ENCODE assay signal across 8 mouse cellular contexts in the genomic region with DNA sequence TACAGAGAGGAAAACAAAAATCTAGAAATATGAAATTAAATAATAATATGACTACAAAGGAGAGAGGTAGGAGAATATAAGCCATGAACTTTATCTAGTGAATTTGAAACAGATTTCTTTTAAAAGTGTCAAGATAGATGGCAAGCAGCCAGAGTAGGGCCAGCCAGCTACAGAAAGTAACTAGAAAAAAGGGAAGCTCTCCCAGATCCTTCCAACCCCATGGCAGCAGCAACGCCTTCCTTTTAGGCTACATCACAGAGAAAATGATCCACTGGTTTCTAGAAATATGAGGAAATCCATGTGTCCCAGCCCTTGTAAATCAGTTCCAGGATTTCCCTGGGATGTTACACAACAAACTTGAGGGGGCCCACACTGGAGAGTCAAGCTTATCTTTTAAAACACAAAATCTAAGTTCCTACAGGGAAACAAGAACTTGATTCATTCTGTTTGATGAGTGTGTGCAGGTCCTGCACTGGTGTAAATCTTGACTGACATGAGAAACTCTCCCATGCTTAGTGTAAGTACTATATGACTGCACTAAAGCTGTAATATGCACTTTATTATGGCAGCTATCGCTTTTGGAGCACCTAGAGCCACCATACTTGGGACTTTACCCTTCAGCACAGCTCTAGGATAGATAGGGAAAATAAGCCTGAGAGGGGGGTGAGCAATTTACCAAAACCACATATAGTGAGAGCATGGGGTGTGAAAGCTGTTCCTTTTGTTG. TPM values are rescaled to one million over a fixed set of nuclear protein-coding genes. Genes with fewer than 3 reads are reported as not detected.
A peak's percentile ranks its signal among the peaks of the same experiment; 100 is the strongest.
DNase-seq lines count a peak whose midpoint lies in the region; ATAC-seq lines count a peak whose summit lies in the region.

No protein-coding gene starts in this region.

- H3K4me3 ChIP-seq in neural tube, embryonic 12.5 days = no peak overlapping the region
- H3K4me3 ChIP-seq in heart, embryonic 12.5 days = no peak overlapping the region
- no peak overlapping the region for H3K4me3 ChIP-seq in stomach, embryonic 15.5 days (replicated peaks)

- H3K9ac ChIP-seq in neural tube, embryonic 12.5 days = no peak overlapping the region
- no peak overlapping the region for H3K9ac ChIP-seq in heart, embryonic 12.5 days
- no peak overlapping the region for H3K9ac ChIP-seq in stomach, embryonic 15.5 days

- H3K27ac ChIP-seq in neural tube, embryonic 12.5 days = no peak overlapping the region
- H3K27ac ChIP-seq in heart, embryonic 12.5 days (ENCODE audit: poor library complexity, severe bottlenecking) = no peak overlapping the region
- H3K27ac ChIP-seq in stomach, embryonic 15.5 days = no peak overlapping the region

- no peaks in the 10 kb centered on the region for H3K9me3 ChIP-seq in neural tube, embryonic 12.5 days
- no peaks in the 10 kb centered on the region for H3K9me3 ChIP-seq in heart, embryonic 12.5 days (replicated peaks)
- H3K9me3 ChIP-seq in stomach, embryonic 15.5 days = no peaks in the 10 kb centered on the region

- DNase-seq in neural tube, embryonic 10.5 days (ENCODE audit: extremely low spot score, low spot score) = no peak
- peak; percentile 9 for DNase-seq in kidney, postnatal 14 days
- no peak for DNase-seq in right cerebral cortex, postnatal 4 days
- no peak for DNase-seq in testis, postnatal 14 days (ENCODE audit: low spot score)
- DNase-seq in urinary bladder, adult 18-20 months (ENCODE audit: low spot score in 2 of 2) = no peak

- no peaks in the 10 kb centered on the region for H3K27me3 ChIP-seq in neural tube, embryonic 12.5 days (replicated peaks)
- no peaks in the 10 kb centered on the region for H3K27me3 ChIP-seq in heart, embryonic 12.5 days (replicated peaks)
- no peaks in the 10 kb centered on the region for H3K27me3 ChIP-seq in stomach, embryonic 15.5 days (replicated peaks)

- H3K36me3 ChIP-seq in neural tube, embryonic 12.5 days = peaks cover 19% of the 10 kb centered on the region
- peaks cover 19% of the 10 kb centered on the region for H3K36me3 ChIP-seq in heart, embryonic 12.5 days
- peaks cover 5% of the 10 kb centered on the region; the same call in 1 of the 2 replicates for H3K36me3 ChIP-seq in stomach, embryonic 15.5 days

- no peak for ATAC-seq in neural tube, embryonic 12.5 days (ENCODE audit: low FRiP score, low read depth)
- no peak for ATAC-seq in heart, embryonic 12.5 days (ENCODE audit: insufficient number of reproducible peaks, low FRiP score)
- no peak for ATAC-seq in stomach, embryonic 15.5 days (ENCODE audit: insufficient read depth, low FRiP score, low read depth)

- peaks cover 17% of the 10 kb centered on the region for H3K4me1 ChIP-seq in neural tube, embryonic 12.5 days
- peaks cover 18% of the 10 kb centered on the region for H3K4me1 ChIP-seq in heart, embryonic 12.5 days (replicated peaks)
- H3K4me1 ChIP-seq in stomach, embryonic 15.5 days = peaks cover 7% of the 10 kb centered on the region; the same call in 1 of the 2 replicates

- H3K4me2 ChIP-seq in neural tube, embryonic 12.5 days (replicated peaks) = peak overlapping the region; percentile 46
- peak overlapping the region; percentile 38 for H3K4me2 ChIP-seq in heart, embryonic 12.5 days
- peak overlapping the region; percentile 28 for H3K4me2 ChIP-seq in stomach, embryonic 15.5 days

- 76% methylated on average over 2 of the region's 2 CpGs for WGBS in neural tube, embryonic 12.5 days
- WGBS in heart, embryonic 12.5 days = 87% methylated on average over 2 of the region's 2 CpGs
- 70% methylated on average over 2 of the region's 2 CpGs for WGBS in stomach, embryonic 15.5 days

RNA-seq across cellular contexts. Expression of a gene that starts 2.8 kb away (rescaled TPM):
- 45.0 and 45.9 TPM in 2 replicates for polyA plus RNA-seq in neural tube, embryonic 12.5 days (2016; fragmentation: Nextera tagmentation; extraction: Ambion mirVana)
- 34.1 and 35.8 TPM in 2 replicates for polyA plus RNA-seq in heart, embryonic 12.5 days (2016; fragmentation: Nextera tagmentation; extraction: Ambion mirVana)
- 29.7 and 32.1 TPM in 2 replicates for polyA plus RNA-seq in stomach, embryonic 15.5 days (2015; fragmentation: Nextera tagmentation; extraction: Ambion mirVana)

RNA-seq across cellular contexts. Expression of a gene that starts 26.0 kb away (rescaled TPM):
- polyA plus RNA-seq in neural tube, embryonic 12.5 days (2016; fragmentation: Nextera tagmentation; extraction: Ambion mirVana) = 0.75 and 1.2 TPM in 2 replicates
- 0.18 and 0.22 TPM in 2 replicates for polyA plus RNA-seq in heart, embryonic 12.5 days (2016; fragmentation: Nextera tagmentation; extraction: Ambion mirVana)
- 0.71 and 0.95 TPM in 2 replicates for polyA plus RNA-seq in stomach, embryonic 15.5 days (2015; fragmentation: Nextera tagmentation; extraction: Ambion mirVana)
